Mouse (Mus musculus): ENCODE measurements around the gene Smad6.

GRCm38 (mm10) chr9:63961881-63962280 lies 60.0 kb downstream of the Smad6 start:
- no peak for TF ChIP-seq HCFC1 (IDR thresholded peaks at IDR 0.05; ENCODE audit: borderline replicate concordance, insufficient read depth, low read length)
- no peak for TF ChIP-seq ZC3H11A (IDR thresholded peaks at IDR 0.05; ENCODE audit: borderline replicate concordance, low read depth, low read length)
- no peak for TF ChIP-seq CHD2 (IDR thresholded peaks at IDR 0.05; ENCODE audit: low read depth, low read length)
- TF ChIP-seq ZNF384 (IDR thresholded peaks at IDR 0.05; ENCODE audit: low read depth, low read length) = no peak
- no peak for TF ChIP-seq MAFK (IDR thresholded peaks at IDR 0.05; ENCODE audit: insufficient read depth, low read depth, low read length)

Data from ES-E14 (cell line).